Mouse (Mus musculus) gastrocnemius, adult 2 months (tissue): ENCODE results near the gene Hsf4. TPM values are rescaled to one million over a fixed set of nuclear protein-coding genes. Genes with fewer than 3 reads are reported as not detected.
A peak's percentile ranks its signal among the peaks of the same experiment; 100 is the strongest.
"Not testable (repeated sequence)": the region's sequence is repeated elsewhere in the genome, so short reads cannot be mapped to it uniquely, and the experiment has no call there.

Experiments used
- DNase-seq: peaks from one replicate; pipeline ENCODE4 v3.0.0; 2022
- H3K27ac ChIP-seq: fragments of 200-600 bp; 2 replicates; pipeline ENCODE4 v1.8.1; 2022; ENCODE audit warnings: mild to moderate bottlenecking
- H3K4me3 ChIP-seq: fragments of 200-600 bp; 2 replicates; pipeline ENCODE4 v1.8.1; 2022; ENCODE audit warnings: mild to moderate bottlenecking, moderate library complexity
- CTCF ChIP-seq: fragments of 200-600 bp; IDR thresholded peaks from 2 replicates; pipeline ENCODE4 v1.8.1; 2022; ENCODE audit warnings: antibody characterized with exemption, mild to moderate bottlenecking, moderate library complexity
- intact Hi-C: fragments of 180-260 bp; cut with DNase I; formaldehyde crosslinking; loops from one replicate; pipeline ENCODE4 v1.15.1; 2025
- total RNA-seq, 2 experiments: library from RNA; stranded (reverse); gene quantifications; 2 replicates each; pipeline ENCODE4 v1.2.3; 2021

The Hsf4 gene
- total RNA-seq, 2 experiments from 2014 or later, result 6.1 to 8.4 TPM

DNA sequence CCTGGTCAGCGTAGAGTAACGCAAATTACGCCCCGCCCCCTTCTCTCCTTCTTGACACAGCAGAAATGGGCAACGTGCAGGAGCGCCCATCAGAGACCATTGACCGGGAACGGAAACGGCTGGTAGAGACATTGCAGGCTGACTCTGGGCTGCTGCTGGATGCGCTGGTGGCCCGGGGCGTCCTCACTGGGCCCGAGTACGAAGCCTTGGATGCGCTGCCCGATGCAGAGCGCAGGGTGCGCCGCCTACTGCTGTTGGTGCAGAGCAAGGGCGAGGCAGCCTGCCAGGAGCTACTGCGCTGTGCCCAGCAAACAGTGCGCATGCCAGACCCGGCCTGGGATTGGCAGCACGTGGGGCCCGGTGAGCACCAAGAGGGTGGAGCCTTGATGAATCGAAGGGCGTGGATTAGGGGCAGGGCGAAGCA lies 9.3 kb downstream of the Hsf4 start:
- intact Hi-C loops, result loop anchor here (10.0 kb wide), 1 partner anchor 624 kb away; no protein-coding TSS in a partner anchor
- DNase-seq, result peak; percentile 95
- H3K4me3 ChIP-seq, result peak overlapping the region; percentile 63
- peak overlapping the region; percentile 80 for H3K27ac ChIP-seq
- peak; percentile 44 for TF ChIP-seq CTCF

DNA sequence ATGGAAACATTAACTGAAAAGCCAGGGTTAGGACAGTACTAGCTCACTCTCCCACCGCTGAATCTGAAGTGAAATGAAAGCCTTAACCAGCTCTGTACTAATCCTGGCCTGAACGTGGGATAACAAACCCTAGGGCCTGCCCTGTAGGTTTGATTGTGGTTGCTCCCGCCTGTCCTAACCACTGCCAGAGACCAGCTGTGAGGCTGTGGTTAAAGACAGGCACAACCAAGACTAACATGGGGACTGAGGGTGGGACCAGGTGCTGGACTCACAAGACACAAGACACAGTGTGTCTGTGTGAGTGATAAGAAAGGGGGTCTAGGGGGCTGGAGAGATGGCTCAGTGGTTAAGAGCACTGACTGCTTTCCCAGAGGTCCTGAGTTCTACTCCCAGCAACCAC lies 11.0 kb downstream of the Hsf4 start:
- no peak for DNase-seq
- intact Hi-C loops, result no loop called here
- no peak for TF ChIP-seq CTCF
- no peak overlapping the region for H3K27ac ChIP-seq
- H3K4me3 ChIP-seq, result no peak overlapping the region

DNA sequence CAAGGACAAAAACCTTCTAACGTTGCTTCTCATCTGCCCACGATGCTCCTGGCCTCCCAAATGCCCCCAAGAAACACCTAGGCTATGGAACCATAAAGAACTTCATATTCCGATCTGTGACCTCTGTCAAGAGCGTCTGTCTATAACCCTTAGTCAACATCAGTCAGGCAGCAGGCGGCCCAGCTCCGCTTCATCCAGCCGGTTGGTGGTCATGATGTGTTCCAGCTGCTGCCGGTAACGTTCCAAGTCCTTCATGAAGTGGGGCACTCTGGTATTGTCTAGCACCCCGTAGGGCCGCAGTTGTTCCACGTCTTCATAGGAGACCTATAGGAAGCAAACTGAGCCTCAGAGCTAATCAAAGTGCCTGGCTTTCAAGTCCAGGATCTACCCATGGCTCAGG lies 12.2 kb downstream of the Hsf4 start:
- TF ChIP-seq CTCF, result no peak
- intact Hi-C loops, result no loop called here
- no peak for DNase-seq

DNA sequence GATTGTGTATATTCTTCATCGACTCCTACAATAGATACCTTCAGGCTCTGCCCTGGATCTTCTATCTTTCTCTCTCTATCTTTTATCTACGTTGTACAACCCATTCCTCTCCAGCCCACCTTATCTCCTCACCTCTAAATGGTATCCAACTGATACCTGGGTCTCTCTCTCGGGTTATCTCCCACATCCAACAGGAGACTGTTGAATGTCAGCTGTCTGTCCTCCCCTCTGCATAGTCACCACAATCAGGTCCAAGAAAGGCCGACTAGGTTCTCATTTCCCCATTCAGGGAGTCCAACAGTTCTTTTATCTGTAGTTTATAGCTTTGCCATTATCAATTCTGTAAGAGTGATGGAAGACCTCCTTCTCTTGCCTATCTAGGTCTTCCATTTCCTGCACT lies 12.6 kb downstream of the Hsf4 start:
- no peak for TF ChIP-seq CTCF
- intact Hi-C loops, result no loop called here
- DNase-seq, result no peak
- no peak overlapping the region for H3K4me3 ChIP-seq
- no peak overlapping the region for H3K27ac ChIP-seq

More for the DNA sequence above, 12.2 kb downstream of the Hsf4 start:
- H3K27ac ChIP-seq, result no peak overlapping the region
- no peak overlapping the region for H3K4me3 ChIP-seq

DNA sequence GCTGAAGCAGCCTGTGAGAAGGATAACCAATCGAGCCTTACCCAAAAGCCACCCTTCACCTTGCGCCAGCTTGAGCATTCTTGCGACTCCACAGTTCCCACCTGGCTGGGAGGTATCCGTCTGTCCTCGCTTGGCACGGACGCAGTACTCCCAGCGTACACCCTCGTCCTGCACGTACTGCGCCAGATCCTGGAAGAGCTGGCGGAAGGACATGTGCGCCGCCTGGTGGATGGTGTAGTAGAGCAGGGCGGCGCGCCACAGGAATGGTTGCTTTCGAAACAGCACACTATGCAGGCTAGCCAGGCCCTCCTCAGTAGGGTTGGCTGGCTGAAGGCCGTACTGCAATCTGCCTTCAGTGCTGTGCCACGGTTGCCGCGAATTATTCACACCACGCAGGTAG lies 13.5 kb downstream of the Hsf4 start:
- intact Hi-C loops, result no loop called here
- peak; percentile 84 for DNase-seq
- peak overlapping the region; percentile 54 for H3K4me3 ChIP-seq
- peak; percentile 76 for TF ChIP-seq CTCF
- H3K27ac ChIP-seq, result no peak overlapping the region

DNA sequence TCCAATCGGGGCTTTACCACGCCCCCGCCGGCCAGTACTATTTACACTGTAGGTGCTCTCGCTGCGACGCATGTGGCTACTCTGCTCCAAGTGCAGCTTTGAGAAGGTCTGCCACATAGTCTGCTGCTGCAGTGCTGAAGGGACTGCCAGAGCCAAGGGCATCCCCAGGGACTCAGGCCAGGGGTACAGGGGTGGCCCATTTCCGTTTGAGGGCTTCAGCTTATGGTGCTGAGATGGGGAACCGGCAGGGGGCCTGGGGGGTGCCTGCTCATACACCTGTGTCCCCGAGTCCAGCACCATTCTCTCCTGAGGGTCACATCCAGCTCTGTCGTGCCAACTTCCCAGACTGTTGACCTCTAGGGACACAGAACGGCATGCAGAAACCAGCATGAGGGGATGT lies 15.9 kb downstream of the Hsf4 start:
- no peak for TF ChIP-seq CTCF
- Histone ChIP-seq H3K4me3 (no peak overlapping the region), H3K27ac (no peak overlapping the region)
- intact Hi-C loops, result no loop called here
- DNase-seq, result peak; percentile 22

DNA sequence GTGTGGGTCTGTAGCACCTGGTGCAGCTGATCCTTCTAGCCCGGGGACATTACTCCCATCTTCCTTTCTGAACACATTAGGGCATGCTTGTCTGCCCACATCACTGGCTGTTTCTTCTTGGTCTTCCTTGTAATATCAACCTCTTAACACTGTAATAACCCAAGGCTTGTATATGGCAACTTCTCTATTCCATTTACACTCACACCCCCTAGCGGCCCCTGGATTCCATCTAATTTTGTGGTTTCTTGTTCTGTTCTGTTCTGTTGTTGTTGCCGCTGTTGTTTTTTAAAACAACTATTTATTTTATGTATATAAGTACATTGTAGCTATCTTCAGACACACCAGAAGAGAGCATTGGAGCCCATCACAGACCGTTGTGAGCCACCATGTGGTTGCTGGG lies 17.3 kb downstream of the Hsf4 start:
- no peak for TF ChIP-seq CTCF
- Histone ChIP-seq H3K27ac (no peak overlapping the region), H3K4me3 (no peak overlapping the region)
- DNase-seq, result no peak
- intact Hi-C loops, result no loop called here

DNA sequence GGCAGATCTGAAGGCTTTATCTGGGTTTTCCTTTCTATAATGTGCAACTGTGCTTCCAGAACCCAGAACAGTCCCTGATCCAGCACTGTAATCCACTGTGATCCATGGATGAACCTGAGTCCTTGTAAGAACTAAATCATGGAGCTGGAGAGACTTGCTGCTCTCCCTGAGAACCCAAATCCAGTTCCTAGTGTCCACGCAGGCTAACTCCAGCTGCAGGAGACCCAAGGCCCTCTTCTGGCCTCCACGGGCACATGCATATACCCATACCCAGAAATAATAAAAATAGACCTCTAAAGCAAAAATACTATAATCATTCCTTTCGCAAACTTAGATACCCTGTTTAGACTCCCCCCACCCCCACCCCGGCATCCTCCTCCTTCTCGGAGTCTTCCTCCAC lies 18.6 kb downstream of the Hsf4 start:
- Histone ChIP-seq H3K4me3 (no peak overlapping the region), H3K27ac (no peak overlapping the region)
- no peak for TF ChIP-seq CTCF
- intact Hi-C loops, result no loop called here
- peak; percentile 9 for DNase-seq

DNA sequence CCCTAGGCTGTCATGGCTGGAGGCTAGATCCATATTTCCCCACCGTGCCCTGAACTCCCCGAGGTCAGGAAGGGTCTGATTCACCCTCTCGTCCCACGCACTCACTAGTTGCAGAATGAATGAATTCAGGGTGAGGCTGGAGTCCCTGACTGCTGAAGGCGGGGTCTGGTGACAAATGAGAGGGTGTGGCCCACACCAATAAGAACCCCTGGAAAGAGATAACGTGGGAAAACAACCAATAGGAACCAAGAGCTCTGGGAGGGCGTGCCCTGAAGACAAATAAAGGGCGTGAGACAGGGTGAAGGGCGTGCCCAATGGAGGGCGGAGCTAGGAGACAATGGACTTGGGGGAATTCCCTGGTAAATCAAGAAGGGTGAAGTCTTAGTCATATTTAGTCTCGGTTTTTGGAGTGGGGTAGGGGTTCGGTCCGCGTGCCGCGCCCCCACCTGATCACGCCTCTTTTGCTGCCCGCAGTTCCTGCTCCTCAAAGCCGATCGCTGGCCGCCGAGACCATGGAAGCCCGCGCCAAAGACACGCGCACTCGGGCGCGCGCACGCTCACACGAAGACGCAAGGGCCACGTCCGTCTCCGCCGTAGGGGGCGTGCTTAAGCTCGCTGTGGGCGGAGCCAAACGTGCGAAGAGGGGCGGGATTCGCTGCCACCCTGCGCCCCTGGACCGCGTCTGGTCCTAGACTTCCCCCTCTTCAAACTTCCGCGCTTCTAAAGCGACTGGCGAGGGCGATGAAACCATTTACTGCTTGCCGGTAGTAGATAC lies 19.5 kb downstream of the Hsf4 start:
- intact Hi-C loops, result no loop called here
- Histone ChIP-seq H3K4me3 (peak overlapping the region; percentile 78), H3K27ac (peak overlapping the region; percentile 78)
- DNase-seq, result peak; percentile 94
- peak; percentile 23; the same call in 1 of the 2 replicates for TF ChIP-seq CTCF

DNA sequence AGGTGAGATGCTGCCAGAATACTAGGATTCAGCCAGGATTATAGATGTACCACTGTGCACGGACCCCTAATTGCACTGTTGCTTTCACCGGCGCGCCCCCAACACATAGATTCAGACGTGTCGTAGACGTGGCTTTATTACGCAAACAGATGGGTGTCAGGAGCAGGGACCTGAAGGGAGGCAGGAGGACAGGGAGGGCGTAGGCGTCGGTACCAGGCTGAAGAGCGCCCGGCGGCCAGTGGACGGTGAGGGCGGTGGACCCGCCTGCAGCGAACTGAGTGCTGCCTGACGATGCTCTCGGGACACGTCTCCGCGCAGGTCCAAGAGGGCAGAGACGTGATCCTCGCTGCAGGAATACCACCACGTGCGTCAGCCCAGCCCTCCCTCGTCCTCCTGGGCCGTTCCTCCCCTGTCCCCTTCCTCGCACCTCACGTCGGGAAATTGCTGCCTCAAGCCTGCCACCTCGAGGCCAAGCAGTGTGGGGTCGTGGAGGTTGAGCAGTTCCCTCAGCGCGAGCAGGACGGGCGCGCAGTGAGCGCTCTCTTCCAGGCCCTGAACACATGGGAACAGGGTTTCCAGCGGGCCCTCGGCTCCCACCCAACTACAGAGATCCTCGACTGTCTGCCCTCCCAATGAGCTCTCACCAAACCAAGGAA lies 20.3 kb downstream of the Hsf4 start, which contains the start of gene 4931428F04Rik:
Gene 4931428F04Rik, minus strand, starts transcription at position 60 of the 656 bp plus-strand sequence.
- intact Hi-C loops, result no loop called here
- peak within 1 kb of the TSS; percentile 78 for H3K4me3 ChIP-seq
- peak; percentile 43 for TF ChIP-seq CTCF
- DNase-seq, result peak; percentile 64
- peak within 1 kb of the TSS; percentile 78 for H3K27ac ChIP-seq

DNA sequence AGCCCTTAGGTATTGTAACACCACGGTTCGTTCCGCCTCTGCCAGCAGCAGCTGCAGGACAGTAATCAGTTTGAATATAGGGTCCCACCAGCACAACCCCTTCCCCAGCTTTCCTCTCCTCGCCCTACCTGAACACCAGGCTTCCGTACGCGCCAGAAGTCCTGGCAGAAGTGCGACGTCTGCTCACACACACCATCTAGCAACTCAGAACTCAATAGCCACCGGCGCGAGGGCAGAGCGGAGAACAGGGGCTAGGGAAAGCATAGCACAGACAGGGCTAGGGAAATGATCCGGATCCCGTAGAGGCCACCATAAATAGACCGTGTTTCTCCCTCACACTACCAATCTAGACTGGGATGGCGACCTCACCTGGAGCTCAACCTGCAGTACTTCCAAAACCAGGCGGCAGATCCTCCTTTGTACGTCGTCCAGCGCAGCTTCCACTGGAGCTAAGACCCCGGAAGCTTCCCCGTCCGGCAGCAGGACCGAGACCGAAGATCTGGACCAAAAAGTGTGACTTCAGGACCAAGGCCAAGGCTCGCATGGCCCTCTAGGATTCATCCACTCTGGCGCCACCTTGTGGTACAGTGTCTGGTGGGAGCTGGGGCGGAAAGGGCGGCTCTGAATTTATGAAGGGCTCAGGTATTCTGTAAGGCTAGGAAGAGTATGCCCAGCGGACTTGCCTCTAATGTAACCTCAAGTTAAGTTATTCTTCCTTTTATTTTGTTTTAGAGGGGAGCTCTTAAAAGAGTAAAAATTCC lies 21.1 kb downstream of the Hsf4 start:
- peak; percentile 93 for DNase-seq
- H3K4me3 ChIP-seq, result peak overlapping the region; percentile 78
- TF ChIP-seq CTCF, result peak; percentile 99
- H3K27ac ChIP-seq, result no peak overlapping the region
- intact Hi-C loops, result no loop called here

DNA sequence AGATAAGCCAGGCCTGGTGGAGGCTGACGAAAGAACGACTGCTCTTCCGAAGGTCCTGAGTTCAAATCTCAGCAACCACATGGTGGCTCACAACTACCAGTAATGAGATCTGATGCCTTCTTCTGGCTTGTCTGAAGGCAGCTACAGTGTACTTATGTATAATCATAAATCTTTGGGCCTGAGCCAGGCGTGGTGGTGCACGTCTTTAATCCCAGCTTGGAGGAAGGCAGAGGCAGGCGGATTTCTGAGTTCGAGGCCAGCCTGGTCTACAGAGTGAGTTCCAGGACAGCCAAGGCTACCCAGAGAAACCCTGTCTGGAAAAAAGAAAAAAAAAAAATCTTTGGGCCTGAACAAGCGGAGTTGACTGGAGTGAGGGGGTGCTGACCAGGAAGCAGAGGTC lies 21.8 kb downstream of the Hsf4 start:
- H3K27ac ChIP-seq, DNase-seq, H3K4me3 ChIP-seq, intact Hi-C loops: not testable (repeated sequence)

DNA sequence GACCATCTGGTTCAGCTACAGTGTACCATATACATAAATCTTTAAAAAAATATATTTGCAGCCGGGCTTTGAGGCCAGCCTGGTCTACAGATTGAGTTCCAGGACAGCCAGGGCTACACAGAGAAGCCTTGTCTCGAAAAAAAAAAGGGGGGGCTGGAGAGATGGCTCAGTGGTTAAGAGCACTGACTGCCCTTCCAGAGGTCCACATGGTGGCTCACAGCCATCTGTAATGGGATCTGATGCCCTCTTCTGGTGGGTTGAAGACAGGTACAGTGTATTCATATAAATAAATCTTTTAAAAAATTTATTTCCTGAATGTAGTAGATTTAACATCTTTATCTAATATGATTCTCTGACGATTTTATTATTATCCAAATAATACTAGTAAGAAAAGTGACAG lies 22.2 kb downstream of the Hsf4 start:
- H3K27ac ChIP-seq, intact Hi-C loops, DNase-seq, H3K4me3 ChIP-seq: not testable (repeated sequence)
- peak; percentile 20; the same call in 1 of the 2 replicates for TF ChIP-seq CTCF
